Mouse (Mus musculus) E14TG2a.4 (cell line): ENCODE results near the gene Hes3.

Experiments
- CTCF ChIP-seq: conservative IDR thresholded peaks from 2 replicates; pipeline ENCODE4 v1.5.1; 2014; ENCODE audit warnings: low read length
- NANOG ChIP-seq: IDR thresholded peaks from 2 replicates; pipeline ENCODE4 v1.6.1; 2014; ENCODE audit warnings: borderline replicate concordance, low read length, mixed read lengths
- POU5F1 ChIP-seq: IDR thresholded peaks from 2 replicates; pipeline ENCODE4 v1.6.1; 2014; ENCODE audit warnings: low read length, borderline replicate concordance

DNA sequence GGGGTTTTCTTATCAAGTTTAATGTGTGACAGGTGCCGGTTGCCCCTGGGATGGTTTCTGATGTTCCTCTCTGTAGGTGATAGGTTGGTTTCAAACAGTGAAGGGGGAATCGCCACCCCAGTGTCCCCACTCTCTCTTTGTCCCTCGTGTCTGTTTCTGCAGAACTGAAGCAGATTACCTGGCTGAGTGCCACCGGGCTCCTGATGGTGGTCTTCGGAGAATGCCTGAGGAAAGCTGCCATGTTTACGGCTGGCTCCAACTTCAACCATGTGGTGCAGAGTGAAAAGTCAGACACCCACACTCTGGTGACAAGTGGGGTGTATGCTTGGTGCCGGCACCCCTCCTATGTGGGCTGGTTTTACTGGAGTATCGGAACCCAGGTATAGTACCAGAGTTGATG is 8.9 kb upstream of the Hes3 start:
- TF ChIP-seq CTCF (no peak), NANOG (no peak), POU5F1 (no peak)
